Mouse (Mus musculus): Measurements from ENCODE around the gene Ubald1. TPM values are rescaled to one million over a fixed set of nuclear protein-coding genes. Genes with fewer than 3 reads are reported as not detected.

The Ubald1 gene
- total RNA-seq (2012; rRNA removed) = 26.7 and 41.3 TPM in 2 replicates

- in situ Hi-C loops (cut with MboI; ENCODE audit: low sequenced_read_pairs in 2 of 2, unreplicated experiment in 2 of 2) = no loop called here
- DNase-seq (ENCODE audit: low read depth, low spot score) = peak; percentile 98
- Histone ChIP-seq H3K4me1 (ENCODE audit: control insufficient read depth in 2 of 2, insufficient read depth in 2 of 2, low read length in 2 of 2, poor library complexity in 1 of 2) (peaks cover 2 to 22% of the 10 kb centered on the region in 2 experiments; a peak in 2 of 4 replicates), H3K4me3 (ENCODE audit: insufficient read depth in 1 of 2, low read depth in 1 of 2, low read length in 2 of 2, poor library complexity in 1 of 2, severe bottlenecking in 1 of 2) (peak within 1 kb of the TSS; percentile 84 to 98), H3K27ac (ENCODE audit: insufficient read depth, low read depth, low read length, poor library complexity, severe bottlenecking) (peak within 1 kb of the TSS; percentile 96), H3K9ac (ENCODE audit: insufficient read depth, low read depth, low read length, poor library complexity, severe bottlenecking) (peak within 1 kb of the TSS; percentile 98), H3K9me3 (ENCODE audit: control insufficient read depth, insufficient read depth, low read depth, low read length) (no peaks in the 10 kb centered on the region), H3K36me3 (ENCODE audit: control insufficient read depth, insufficient read depth, low read length, poor library complexity, severe bottlenecking) (peaks cover 21% of the 10 kb centered on the region)
- peak; percentile 99 for TF ChIP-seq ZNF384 (IDR thresholded peaks at IDR 0.05; ENCODE audit: low read depth, low read length)
- TF ChIP-seq CHD2 (IDR thresholded peaks at IDR 0.05; ENCODE audit: low read depth, low read length) = peak; percentile 2; the same call in 1 of the 2 replicates
- peak; percentile 30; the same call in 1 of the 2 replicates for TF ChIP-seq HCFC1 (IDR thresholded peaks at IDR 0.05; ENCODE audit: borderline replicate concordance, insufficient read depth, low read length)
- no peak for TF ChIP-seq MAFK (IDR thresholded peaks at IDR 0.05; ENCODE audit: insufficient read depth, low read depth, low read length)
- no peak for TF ChIP-seq ZC3H11A (IDR thresholded peaks at IDR 0.05; ENCODE audit: borderline replicate concordance, low read depth, low read length)
Observed at GRCm38 (mm10) chr16:4880136-4880825, at the start of gene Ubald1. TSS of gene Ubald1 (minus strand) at chr16:4880315.

- TF ChIP-seq ZNF384 (IDR thresholded peaks at IDR 0.05; ENCODE audit: low read depth, low read length) = no peak
- TF ChIP-seq ZC3H11A (IDR thresholded peaks at IDR 0.05; ENCODE audit: borderline replicate concordance, low read depth, low read length) = no peak
- no peak for TF ChIP-seq CHD2 (IDR thresholded peaks at IDR 0.05; ENCODE audit: low read depth, low read length)
- no peak for TF ChIP-seq MAFK (IDR thresholded peaks at IDR 0.05; ENCODE audit: insufficient read depth, low read depth, low read length)
- TF ChIP-seq HCFC1 (IDR thresholded peaks at IDR 0.05; ENCODE audit: borderline replicate concordance, insufficient read depth, low read length) = no peak
- H3K9me3 ChIP-seq (ENCODE audit: control insufficient read depth, insufficient read depth, low read depth, low read length) = no peaks in the 10 kb centered on the region
- no peaks in the 10 kb centered on the region for H3K4me1 ChIP-seq (ENCODE audit: control insufficient read depth in 2 of 2, insufficient read depth in 2 of 2, low read length in 2 of 2, poor library complexity in 1 of 2)
- peaks cover 29% of the 10 kb centered on the region; the same call in 1 of the 2 replicates for H3K36me3 ChIP-seq (ENCODE audit: control insufficient read depth, insufficient read depth, low read length, poor library complexity, severe bottlenecking)
- no peak for DNase-seq (ENCODE audit: low read depth, low spot score)
- in situ Hi-C loops (cut with MboI; ENCODE audit: low sequenced_read_pairs in 2 of 2, unreplicated experiment in 2 of 2) = no loop called here
- no peak overlapping the region for H3K27ac ChIP-seq (ENCODE audit: insufficient read depth, low read depth, low read length, poor library complexity, severe bottlenecking)
- no peak overlapping the region for H3K9ac ChIP-seq (ENCODE audit: insufficient read depth, low read depth, low read length, poor library complexity, severe bottlenecking)
- no peak overlapping the region for H3K4me3 ChIP-seq (ENCODE audit: insufficient read depth in 1 of 2, low read depth in 1 of 2, low read length in 2 of 2, poor library complexity in 1 of 2, severe bottlenecking in 1 of 2)
Observed at GRCm38 (mm10) chr16:4928474-4928873, 48.4 kb upstream of the Ubald1 start.

GRCm38 (mm10) chr16:4927967-4928366 lies 47.9 kb upstream of the Ubald1 start:
- in situ Hi-C loops (cut with MboI; ENCODE audit: low sequenced_read_pairs in 2 of 2, unreplicated experiment in 2 of 2) = no loop called here
- no peak overlapping the region for H3K27ac ChIP-seq (ENCODE audit: insufficient read depth, low read depth, low read length, poor library complexity, severe bottlenecking)
- H3K4me3 ChIP-seq (ENCODE audit: insufficient read depth in 1 of 2, low read depth in 1 of 2, low read length in 2 of 2, poor library complexity in 1 of 2, severe bottlenecking in 1 of 2) = no peak overlapping the region
- no peaks in the 10 kb centered on the region for H3K9me3 ChIP-seq (ENCODE audit: control insufficient read depth, insufficient read depth, low read depth, low read length)
- H3K9ac ChIP-seq (ENCODE audit: insufficient read depth, low read depth, low read length, poor library complexity, severe bottlenecking) = no peak overlapping the region
- no peak for DNase-seq (ENCODE audit: low read depth, low spot score)
- TF ChIP-seq ZC3H11A (IDR thresholded peaks at IDR 0.05; ENCODE audit: borderline replicate concordance, low read depth, low read length) = no peak
- no peak for TF ChIP-seq ZNF384 (IDR thresholded peaks at IDR 0.05; ENCODE audit: low read depth, low read length)
- no peak for TF ChIP-seq HCFC1 (IDR thresholded peaks at IDR 0.05; ENCODE audit: borderline replicate concordance, insufficient read depth, low read length)
- TF ChIP-seq CHD2 (IDR thresholded peaks at IDR 0.05; ENCODE audit: low read depth, low read length) = no peak
- no peak for TF ChIP-seq MAFK (IDR thresholded peaks at IDR 0.05; ENCODE audit: insufficient read depth, low read depth, low read length)
- H3K4me1 ChIP-seq (ENCODE audit: control insufficient read depth in 2 of 2, insufficient read depth in 2 of 2, low read length in 2 of 2, poor library complexity in 1 of 2) = no peaks in the 10 kb centered on the region
- H3K36me3 ChIP-seq (ENCODE audit: control insufficient read depth, insufficient read depth, low read length, poor library complexity, severe bottlenecking) = peaks cover 32% of the 10 kb centered on the region; the same call in 1 of the 2 replicates

GRCm38 (mm10) chr16:4923996-4924395 lies 43.9 kb upstream of the Ubald1 start:
- TF ChIP-seq CHD2 (IDR thresholded peaks at IDR 0.05; ENCODE audit: low read depth, low read length) = no peak
- in situ Hi-C loops (cut with MboI; ENCODE audit: low sequenced_read_pairs in 2 of 2, unreplicated experiment in 2 of 2) = no loop called here
- no peak overlapping the region for H3K9ac ChIP-seq (ENCODE audit: insufficient read depth, low read depth, low read length, poor library complexity, severe bottlenecking)
- peaks cover 26% of the 10 kb centered on the region; the same call in 1 of the 2 replicates for H3K36me3 ChIP-seq (ENCODE audit: control insufficient read depth, insufficient read depth, low read length, poor library complexity, severe bottlenecking)
- no peak for DNase-seq (ENCODE audit: low read depth, low spot score)
- no peaks in the 10 kb centered on the region for H3K9me3 ChIP-seq (ENCODE audit: control insufficient read depth, insufficient read depth, low read depth, low read length)
- H3K4me1 ChIP-seq (ENCODE audit: control insufficient read depth in 2 of 2, insufficient read depth in 2 of 2, low read length in 2 of 2, poor library complexity in 1 of 2) = no peaks in the 10 kb centered on the region
- H3K27ac ChIP-seq (ENCODE audit: insufficient read depth, low read depth, low read length, poor library complexity, severe bottlenecking) = no peak overlapping the region
- H3K4me3 ChIP-seq (ENCODE audit: insufficient read depth in 1 of 2, low read depth in 1 of 2, low read length in 2 of 2, poor library complexity in 1 of 2, severe bottlenecking in 1 of 2) = no peak overlapping the region
